Mouse (Mus musculus) midbrain, postnatal 0 days (tissue): ENCODE results near the gene Myo15. TPM values are rescaled to one million over a fixed set of nuclear protein-coding genes. Genes with fewer than 3 reads are reported as not detected.
"Not testable (repeated sequence)": the region's sequence is repeated elsewhere in the genome, so short reads cannot be mapped to it uniquely, and the experiment has no call there.

Experiments
- ATAC-seq: fragments of 200-750 bp; cut with Nextera tagmentation; 2 replicates; pipeline ENCODE4 v1.8.0; 2017; ENCODE audit warnings: moderate number of reproducible peaks, mild to moderate bottlenecking, moderate TSS enrichment, moderate library complexity; ENCODE audit not compliant: low FRiP score
- DNase-seq: peaks from one replicate; pipeline ENCODE4 v3.0.0-alpha.2; 2015; ENCODE audit warnings: low spot score
- H3K27ac ChIP-seq: fragments of 300-500 bp; sonication (generic); 2 replicates; pipeline ENCODE4 v1.5.1; 2014; ENCODE audit warnings: low read depth, mild to moderate bottlenecking, low read length, mixed read lengths
- H3K27me3 ChIP-seq: fragments of 300-500 bp; sonication (generic); 2 replicates; pipeline ENCODE4 v1.6.1; 2014; ENCODE audit warnings: low read length, control low read depth, mixed read lengths; ENCODE audit not compliant: insufficient read depth
- H3K36me3 ChIP-seq: fragments of 300-500 bp; sonication (generic); 2 replicates; pipeline ENCODE4 v1.6.1; 2014; ENCODE audit warnings: low read length, control low read depth, mixed read lengths; ENCODE audit not compliant: insufficient read depth
- H3K4me1 ChIP-seq: fragments of 300-500 bp; sonication (generic); 2 replicates; pipeline ENCODE4 v1.6.1; 2014; ENCODE audit warnings: mild to moderate bottlenecking, control low read depth, antibody characterized with exemption, low read length, mixed read lengths; ENCODE audit not compliant: insufficient read depth
- H3K4me2 ChIP-seq: fragments of 300-500 bp; sonication (generic); 2 replicates; pipeline ENCODE4 v1.6.1; 2014; ENCODE audit warnings: low read depth, mild to moderate bottlenecking, low read length, mixed read lengths; ENCODE audit not compliant: poor library complexity, severe bottlenecking
- H3K4me3 ChIP-seq: fragments of 300-500 bp; sonication (generic); 2 replicates; pipeline ENCODE4 v1.5.1; 2014; ENCODE audit warnings: low read depth, mild to moderate bottlenecking, low read length, moderate library complexity
- H3K9ac ChIP-seq: fragments of 300-500 bp; sonication (generic); replicated peaks from 2 replicates; pipeline ENCODE4 v1.6.1; 2014; ENCODE audit warnings: mild to moderate bottlenecking, low read length, moderate library complexity, mixed read lengths; ENCODE audit not compliant: poor library complexity, severe bottlenecking
- H3K9me3 ChIP-seq: fragments of 300-500 bp; sonication (generic); 2 replicates; pipeline ENCODE4 v1.6.1; 2016; ENCODE audit warnings: low read length, control low read depth
- CTCF ChIP-seq: IDR thresholded peaks from 2 replicates; pipeline ENCODE4 v1.5.1; 2016; ENCODE audit warnings: antibody characterized with exemption, mild to moderate bottlenecking
- WGBS: fragments of 180-500 bp; shearing (Covaris S2); extraction: QIAGEN DNeasy Blood & Tissue Kit; methylation state at CpG from one replicate; pipeline ENCODE4 v1.1.7; 2014; 5-methylcytosine and 5-hydroxymethylcytosine counted together
- polyA plus RNA-seq: library from polyadenylated mRNA; unstranded; fragments of >200 nt; fragmentation: Nextera tagmentation; extraction: Ambion mirVana; gene quantifications from 2 replicates; pipeline ENCODE4 v1.2.1, GENCODE M21; 2015
- total RNA-seq: library from RNA; depleted of rRNA; stranded (reverse); fragments of >200 nt; gene quantifications from 2 replicates; pipeline ENCODE4 v1.2.3, GENCODE M21; 2014

The Myo15 gene
- total and polyA plus RNA-seq, 2 experiments from 2014 or later = 0.22 to 0.52 TPM

- WGBS = 96% methylated on average over 1 of the region's 1 CpGs
- H3K9ac ChIP-seq = no peak overlapping the region
- no peak for TF ChIP-seq CTCF
- ATAC-seq (no peak), DNase-seq (no peak)
- H3K36me3 ChIP-seq = peaks cover 39% of the 10 kb centered on the region
- no peak overlapping the region for H3K27ac ChIP-seq
- no peak overlapping the region for H3K4me2 ChIP-seq
- no peaks in the 10 kb centered on the region for H3K4me1 ChIP-seq
- no peaks in the 10 kb centered on the region for H3K27me3 ChIP-seq
- H3K9me3 ChIP-seq = no peaks in the 10 kb centered on the region
- H3K4me3 ChIP-seq = no peak overlapping the region
Measured at GRCm38 (mm10) chr11:60435133-60435532, 34.0 kb upstream of the Myo15 start.

GRCm38 (mm10) chr11:60436618-60437017 lies 32.5 kb upstream of the Myo15 start:
- no peak overlapping the region for H3K9ac ChIP-seq
- no peaks in the 10 kb centered on the region for H3K4me1 ChIP-seq
- WGBS = 92% methylated on average over 3 of the region's 3 CpGs
- no peaks in the 10 kb centered on the region for H3K9me3 ChIP-seq
- H3K4me3 ChIP-seq = no peak overlapping the region
- peaks cover 45% of the 10 kb centered on the region for H3K36me3 ChIP-seq
- no peak overlapping the region for H3K4me2 ChIP-seq
- no peak for TF ChIP-seq CTCF
- DNase-seq (no peak), ATAC-seq (no peak)
- H3K27ac ChIP-seq = no peak overlapping the region
- no peaks in the 10 kb centered on the region for H3K27me3 ChIP-seq

- not testable (repeated sequence) for H3K27me3 ChIP-seq, H3K4me3 ChIP-seq, H3K9ac ChIP-seq, DNase-seq, H3K9me3 ChIP-seq, ATAC-seq, H3K4me1 ChIP-seq, H3K27ac ChIP-seq, H3K4me2 ChIP-seq
- H3K36me3 ChIP-seq = peaks cover 52% of the 10 kb centered on the region
- 31% methylated on average over 1 of the region's 1 CpGs for WGBS
Measured at GRCm38 (mm10) chr11:60439621-60440020, 29.5 kb upstream of the Myo15 start.

- H3K9ac ChIP-seq = no peak overlapping the region
- no peaks in the 10 kb centered on the region for H3K4me1 ChIP-seq
Measured at GRCm38 (mm10) chr11:60440176-60440575, 29.0 kb upstream of the Myo15 start.

GRCm38 (mm10) chr11:60442896-60443295 lies 26.2 kb upstream of the Myo15 start:
- no peaks in the 10 kb centered on the region for H3K9me3 ChIP-seq
- no peak for TF ChIP-seq CTCF
- DNase-seq (no peak), ATAC-seq (no peak)
- H3K36me3 ChIP-seq = peaks cover 35% of the 10 kb centered on the region
- 82% methylated on average over 6 of the region's 6 CpGs for WGBS
- H3K9ac ChIP-seq = no peak overlapping the region
- no peak overlapping the region for H3K4me3 ChIP-seq
- H3K27me3 ChIP-seq = no peaks in the 10 kb centered on the region
- H3K4me1 ChIP-seq = no peaks in the 10 kb centered on the region
- H3K4me2 ChIP-seq = no peak overlapping the region
- no peak overlapping the region for H3K27ac ChIP-seq

More at GRCm38 (mm10) chr11:60440176-60440575, 29.0 kb upstream of the Myo15 start:
- no peak for TF ChIP-seq CTCF
- Histone ChIP-seq H3K36me3 (peaks cover 46% of the 10 kb centered on the region), H3K27ac (no peak overlapping the region), H3K9me3 (no peaks in the 10 kb centered on the region), H3K4me2 (no peak overlapping the region), H3K4me3 (no peak overlapping the region), H3K27me3 (no peaks in the 10 kb centered on the region)
- 54% methylated on average over 7 of the region's 7 CpGs for WGBS
- DNase-seq (no peak), ATAC-seq (no peak)

GRCm38 (mm10) chr11:60444007-60444406 lies 25.1 kb upstream of the Myo15 start:
- Histone ChIP-seq H3K27me3 (no peaks in the 10 kb centered on the region), H3K36me3 (peaks cover 27% of the 10 kb centered on the region), H3K27ac (no peak overlapping the region), H3K4me1 (no peaks in the 10 kb centered on the region), H3K4me3 (no peak overlapping the region), H3K4me2 (no peak overlapping the region), H3K9me3 (no peaks in the 10 kb centered on the region), H3K9ac (no peak overlapping the region)
- 79% methylated on average over 4 of the region's 4 CpGs for WGBS
- no peak for DNase-seq
- TF ChIP-seq CTCF = no peak
- ATAC-seq = no peak
